Mouse (Mus musculus) adrenal gland, postnatal 36 days (tissue): ENCODE results near the gene Aox1. TPM values are rescaled to one million over a fixed set of nuclear protein-coding genes. Genes with fewer than 3 reads are reported as not detected.

Source experiments
- DNase-seq, 2 experiments: peaks; one replicate each; pipeline ENCODE4 v3.0.0; 2021; ENCODE audit warnings: mixed read lengths in 1 of 2
- total RNA-seq, 2 experiments: library from RNA; stranded (reverse); gene quantifications; 2 replicates each; pipeline ENCODE4 v1.2.3; 2021

Gene Aox1
- total RNA-seq, 2 experiments from 2014 or later, result 26.6 to 47.2 TPM

DNA sequence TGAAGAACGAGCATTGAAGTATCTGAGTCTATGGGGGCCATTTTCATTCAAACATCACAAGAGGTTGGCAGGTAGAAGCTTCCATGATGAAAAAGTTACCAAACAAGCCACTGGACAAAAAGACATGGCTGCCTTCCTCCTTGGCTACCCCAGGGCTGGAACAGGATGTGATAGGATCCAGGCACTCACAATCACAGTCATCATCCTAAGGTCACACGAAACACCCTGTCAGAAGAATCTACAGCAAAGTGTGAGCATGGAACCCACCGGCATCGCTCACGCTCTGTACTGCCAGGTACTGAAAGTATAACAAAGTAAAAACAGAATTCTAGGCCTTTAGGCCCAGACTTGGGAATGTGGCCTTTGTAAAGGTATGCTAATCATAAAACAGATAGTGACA, 80.5 kb downstream of the Aox1 start:
- DNase-seq, result no peak

DNA sequence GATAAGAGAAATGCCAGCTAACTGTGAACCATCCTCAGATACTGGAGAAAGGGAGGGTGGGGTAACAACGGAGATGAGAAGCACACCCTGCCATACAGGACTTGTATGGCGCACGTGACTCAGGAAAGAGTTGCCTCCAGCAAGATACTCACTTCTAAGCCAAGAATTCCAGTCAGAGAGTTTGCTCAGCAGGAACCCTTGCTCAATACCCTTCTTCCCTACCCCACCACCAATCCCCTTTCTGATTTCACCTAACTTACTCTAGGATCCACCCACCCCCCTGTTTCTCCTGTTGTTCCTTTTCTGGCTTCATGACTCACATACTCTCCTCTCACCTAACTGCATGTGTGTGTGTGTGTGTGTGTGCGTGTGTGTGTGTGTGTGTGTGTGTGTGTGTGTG, 81.6 kb downstream of the Aox1 start:
- DNase-seq, result no peak

DNA sequence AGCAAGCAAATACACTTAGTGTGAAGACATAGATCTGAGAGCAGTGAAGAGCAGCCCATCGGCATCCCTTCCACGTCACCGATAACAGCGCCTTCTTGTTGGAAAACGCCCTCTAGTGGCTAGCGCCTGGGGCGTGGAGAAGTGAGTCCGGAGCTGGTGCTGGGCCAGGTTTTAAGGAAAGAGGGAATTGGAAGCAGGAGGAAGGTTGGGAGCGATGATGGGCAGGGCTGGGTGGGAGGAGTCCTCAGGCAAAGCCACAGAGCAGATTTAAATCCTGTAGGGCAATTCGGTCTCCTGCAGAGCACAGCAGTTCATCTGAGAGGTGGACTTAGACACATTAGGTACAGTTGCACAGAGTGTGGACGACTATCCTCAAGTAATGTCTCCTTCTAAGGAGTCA, 83.1 kb downstream of the Aox1 start, which contains the start of gene Aox3:
Gene Aox3, plus strand, starts transcription at position 251 of the 400 bp plus-strand sequence.
- peak; percentile 80 to 88 for DNase-seq

DNA sequence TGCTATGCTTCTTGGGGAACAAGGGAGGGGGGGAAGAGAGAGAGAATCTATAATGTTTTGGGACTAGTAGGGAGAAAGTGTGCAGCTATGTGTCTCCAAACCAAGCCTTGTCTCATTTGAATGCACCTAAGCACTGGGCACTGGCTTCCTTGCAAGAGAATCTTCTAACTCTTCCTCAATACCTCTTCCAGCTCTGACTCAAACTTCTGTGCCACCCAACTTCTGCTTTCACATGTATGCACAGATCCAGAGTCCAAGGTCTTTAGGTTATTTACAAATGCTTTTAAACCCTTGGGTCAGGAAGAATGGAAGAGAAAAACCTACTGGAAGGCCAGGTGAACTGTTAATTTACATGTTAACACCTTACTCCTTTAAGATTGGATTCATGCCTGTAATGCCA, 83.7 kb downstream of the Aox1 start:
- no peak for DNase-seq

DNA sequence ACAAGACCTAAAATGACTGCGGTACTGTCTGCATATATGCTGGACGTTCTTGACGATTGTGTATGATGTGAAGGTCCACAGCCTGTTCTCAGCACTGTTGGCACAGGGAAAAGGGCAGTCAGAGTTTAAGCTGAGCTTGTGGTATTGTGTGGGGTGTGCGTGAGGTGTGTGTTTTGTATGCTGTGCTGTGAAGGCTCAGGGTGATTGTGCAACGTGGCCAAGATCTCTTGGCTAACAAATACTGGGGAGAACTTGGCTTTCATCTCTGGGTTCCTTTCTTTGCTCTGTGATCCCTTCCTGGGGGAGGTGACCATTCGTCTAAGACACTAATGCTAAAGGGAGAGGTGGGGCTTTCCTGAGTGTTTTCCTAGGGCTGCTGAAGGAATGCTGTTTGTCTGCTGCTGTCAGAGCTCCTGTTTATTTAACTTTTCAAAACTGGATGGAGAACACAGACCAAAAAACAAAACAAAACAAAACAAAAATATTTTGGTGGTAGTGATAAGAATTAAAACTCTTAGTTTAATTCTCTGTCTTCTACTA, 84.4 kb downstream of the Aox1 start:
- no peak for DNase-seq

DNA sequence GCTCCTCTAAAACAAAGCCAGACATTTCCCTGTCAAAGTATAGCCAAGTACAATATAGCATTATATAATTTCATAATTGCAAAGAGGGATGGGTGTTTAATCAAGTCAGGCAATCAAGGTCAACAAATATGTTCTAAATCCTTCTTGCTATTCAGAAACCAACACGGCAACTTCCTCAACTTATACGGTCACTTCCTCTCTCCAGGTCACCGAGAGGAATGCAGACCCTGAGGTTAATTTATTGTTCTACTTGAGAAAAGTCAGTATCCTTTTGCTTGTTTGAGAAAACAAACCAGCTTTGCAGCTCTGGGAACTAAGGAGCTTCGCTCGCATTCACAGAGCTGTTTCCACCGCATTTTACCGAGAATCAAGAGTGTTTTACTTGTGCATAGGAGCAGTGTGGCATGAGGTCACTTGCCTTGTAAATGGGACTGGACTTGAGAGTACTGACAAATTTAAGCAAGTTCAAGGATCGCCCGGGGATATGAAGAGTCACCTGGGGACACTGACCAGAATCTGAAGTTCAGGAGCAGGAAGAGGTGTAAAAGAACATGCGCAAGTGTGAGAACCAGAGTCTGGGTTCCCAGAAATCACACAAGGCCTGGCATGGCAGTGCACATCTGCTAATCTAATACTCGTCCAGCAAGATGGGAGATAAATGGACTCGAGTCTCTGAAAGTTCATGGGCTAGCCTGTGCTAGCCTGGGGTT, 85.1 kb downstream of the Aox1 start:
- DNase-seq, result no peak

DNA sequence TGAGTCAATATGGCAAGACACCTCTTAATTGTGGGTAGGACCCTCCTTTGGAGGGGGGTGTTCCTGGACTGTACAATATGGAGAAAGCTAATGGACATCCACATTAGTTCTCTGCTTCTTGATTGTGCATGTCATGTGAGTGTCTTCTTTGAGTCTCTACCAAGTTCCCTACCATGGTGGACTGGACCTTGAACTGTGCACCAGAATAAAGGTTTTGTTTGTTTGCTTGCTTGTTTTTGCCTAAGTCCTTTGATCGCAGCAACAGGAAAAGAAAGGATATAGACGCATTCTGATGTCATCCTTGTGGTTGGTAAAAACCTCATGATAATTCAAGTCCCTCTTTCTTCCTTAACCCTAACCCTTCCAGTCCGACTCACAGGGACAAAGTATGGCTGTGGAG, 88.5 kb downstream of the Aox1 start:
- DNase-seq, result no peak

DNA sequence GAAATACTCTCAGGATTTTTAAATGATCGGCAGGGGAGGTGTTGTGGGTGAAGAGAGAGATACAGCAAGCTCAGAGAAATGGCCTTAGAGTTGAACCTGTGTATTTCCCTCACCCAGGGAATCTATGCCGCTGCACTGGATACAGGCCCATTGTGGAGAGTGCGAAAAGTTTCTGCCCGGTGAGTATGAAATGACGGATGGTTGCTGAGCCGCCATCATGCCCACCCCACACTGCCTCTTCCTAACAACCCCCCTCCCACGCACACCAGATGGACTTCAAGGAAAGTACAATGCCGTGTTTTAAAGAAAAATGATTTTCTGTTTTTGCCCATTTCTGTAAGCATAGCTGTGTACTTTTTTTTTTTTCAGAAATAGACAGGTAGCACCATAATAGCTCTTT, 95.2 kb downstream of the Aox1 start:
- DNase-seq, result no peak

DNA sequence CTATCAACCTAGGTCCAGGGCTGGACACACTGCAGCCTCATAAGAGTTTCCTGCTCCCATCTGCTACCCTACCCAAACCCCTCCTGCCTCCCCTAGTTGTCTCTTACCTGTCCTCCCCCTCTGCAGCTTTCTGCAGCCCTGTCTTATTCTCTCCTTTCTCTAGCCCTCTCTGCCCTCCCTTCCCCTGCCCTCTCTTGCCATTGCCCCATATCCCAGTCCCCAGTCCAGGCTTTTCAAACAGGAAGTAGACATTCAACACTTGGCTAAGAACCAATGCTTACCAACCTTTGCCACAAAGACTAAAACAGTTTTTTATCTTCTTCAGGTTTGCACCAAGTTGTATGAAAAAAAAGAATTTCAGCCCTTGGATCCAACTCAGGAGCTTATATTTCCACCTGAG, 108.2 kb downstream of the Aox1 start:
- DNase-seq, result no peak

DNA sequence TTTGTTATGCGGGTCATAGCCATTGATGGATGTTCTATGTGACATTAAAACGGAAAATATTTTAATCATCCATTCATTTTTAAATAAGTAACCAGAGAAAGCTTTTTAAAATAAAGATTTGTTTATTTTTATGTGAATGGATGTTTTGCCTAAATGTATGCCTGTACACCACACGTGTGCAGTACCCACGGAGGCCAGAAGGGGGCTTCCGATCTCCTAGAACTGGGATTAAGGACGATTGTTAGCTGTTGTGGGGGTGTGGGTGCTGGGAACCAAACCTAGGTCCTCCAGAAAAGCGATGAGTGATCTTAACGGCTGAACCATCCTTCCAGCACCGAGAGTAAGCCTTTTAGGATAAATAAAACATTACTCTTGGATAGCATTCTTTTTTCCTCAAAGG, 109.3 kb downstream of the Aox1 start:
- DNase-seq, result no peak

DNA sequence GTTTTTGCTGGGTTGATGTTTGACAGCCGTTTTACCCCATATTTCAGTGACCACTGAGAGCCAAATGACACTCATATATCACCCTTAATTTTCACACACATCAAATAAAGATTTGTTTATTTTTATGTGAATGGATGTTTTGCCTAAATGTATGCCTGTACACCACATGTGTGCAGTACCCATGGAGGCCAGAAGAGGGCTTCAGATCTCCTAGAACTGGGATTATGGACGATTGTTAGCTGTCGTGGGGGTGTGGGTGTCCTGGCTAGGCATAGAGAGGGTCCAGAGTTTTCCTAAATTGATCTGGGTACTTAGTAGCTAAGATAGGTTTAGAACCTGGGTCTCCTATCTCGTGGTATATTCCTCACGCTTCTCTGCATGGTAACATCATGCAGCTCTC, 110.9 kb downstream of the Aox1 start:
- no peak for DNase-seq

DNA sequence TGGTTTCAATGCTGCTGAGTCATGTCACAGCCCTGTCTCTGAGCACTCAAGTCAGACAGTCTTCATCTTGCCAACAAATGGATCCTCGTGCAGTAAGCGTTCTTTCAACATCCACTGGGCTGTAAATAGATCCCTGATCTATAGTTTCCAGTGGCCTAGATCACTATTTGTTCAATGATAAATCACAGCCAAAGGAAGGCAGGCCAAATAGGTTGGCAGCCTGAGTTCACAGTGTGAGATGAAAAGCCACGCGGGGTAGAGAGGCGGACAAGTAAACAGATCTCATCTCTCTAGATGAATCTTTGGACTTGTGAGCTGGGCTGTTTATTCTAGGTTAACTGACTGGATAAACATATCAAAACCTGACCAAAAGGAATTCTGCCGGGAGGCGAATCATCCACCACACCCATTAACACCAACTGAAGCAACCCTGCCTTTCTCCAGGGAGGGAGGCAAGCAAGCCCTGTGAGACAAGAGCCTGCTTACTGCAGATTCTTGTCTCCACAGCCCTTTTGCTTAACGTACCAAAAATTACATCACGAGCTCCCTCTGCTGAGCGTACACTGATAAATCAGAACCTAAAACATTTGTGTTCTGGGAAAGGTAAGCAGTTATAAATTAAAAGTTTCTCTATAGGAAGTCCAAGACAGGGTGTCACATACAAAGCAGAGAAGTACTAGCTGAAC, 114.8 kb downstream of the Aox1 start:
- DNase-seq, result peak; percentile 17 to 48

DNA sequence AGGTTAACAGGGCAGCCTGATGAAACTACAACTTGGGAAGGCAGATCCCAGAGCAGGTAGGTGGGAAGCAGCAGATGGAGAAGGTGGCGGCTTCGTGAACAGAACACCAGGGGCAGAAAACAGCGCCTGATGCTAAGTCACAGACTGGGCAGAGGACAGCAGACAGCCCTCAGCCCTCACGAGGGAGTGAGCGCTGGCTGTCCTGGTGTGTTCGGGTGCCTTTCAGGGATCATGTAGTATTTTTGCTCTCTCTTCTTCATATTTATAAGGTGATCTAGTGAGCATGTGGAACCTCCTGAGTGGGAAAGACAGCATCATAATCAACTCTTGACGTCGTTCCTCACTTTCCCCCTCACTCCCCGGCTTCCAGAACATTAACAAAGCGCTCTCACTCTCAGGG, 116.3 kb downstream of the Aox1 start:
- DNase-seq, result no peak

DNA sequence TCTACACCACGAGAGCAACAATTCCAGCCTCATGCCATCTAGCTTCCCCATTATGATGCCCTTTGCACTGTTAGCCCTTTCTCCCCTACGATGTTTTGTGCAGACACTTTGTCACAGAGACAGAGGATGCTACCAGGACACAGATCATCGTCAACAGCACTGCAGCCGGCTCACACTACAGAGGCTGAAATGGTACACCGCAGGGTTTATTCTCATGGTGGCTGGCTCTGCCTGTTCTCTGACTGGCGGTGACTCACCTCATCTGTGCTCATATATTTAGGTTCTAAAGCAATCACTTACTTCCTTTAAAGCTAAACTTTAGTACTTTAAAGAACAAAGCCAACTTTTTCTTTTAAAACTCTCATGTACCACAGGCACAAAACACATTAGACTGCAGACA, 118.0 kb downstream of the Aox1 start:
- DNase-seq, result no peak

DNA sequence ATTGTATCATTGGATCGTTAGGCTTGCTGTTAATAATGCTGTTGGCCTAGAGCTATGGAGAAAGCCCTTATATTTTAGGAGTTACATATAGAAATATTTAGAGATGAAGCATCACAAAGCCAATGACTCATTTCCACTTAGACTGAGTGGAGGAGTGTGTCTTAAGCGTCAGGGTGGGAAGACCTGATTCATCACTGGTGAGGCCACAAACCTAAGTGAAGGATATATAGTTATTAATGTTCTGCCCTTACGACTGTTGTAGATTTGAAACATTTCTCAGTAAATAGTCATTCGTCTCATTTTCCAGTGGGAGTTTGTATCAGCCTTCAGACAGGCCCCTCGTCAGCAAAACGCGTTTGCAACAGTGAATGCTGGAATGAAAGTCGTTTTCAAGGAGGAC, 122.5 kb downstream of the Aox1 start:
- no peak for DNase-seq

Other genes starting within 250 kb of the Aox1 start
- 1 to 10 TPM; 1.3 to 1.5 TPM for gene Sgo2a, start 34.0 kb upstream of the Aox1 start, total RNA-seq
- 10 to 100 TPM in 1 of 2 experiments, 1 to 10 TPM in 1; 9.4 to 12.5 TPM for gene Kctd18, start 11.0 kb upstream of the Aox1 start, total RNA-seq
- 1 to 10 TPM; 4.1 to 4.7 TPM for gene Aox3, start 83.2 kb downstream of the Aox1 start, total RNA-seq
- under 1 TPM in 1 of 2 experiments, not detected in 1; 0.07 TPM for gene Aox4, start 180.5 kb downstream of the Aox1 start, total RNA-seq
- gene Aox2, start 248.4 kb downstream of the Aox1 start, total RNA-seq, result under 1 TPM; 0.30 to 0.86 TPM